Mouse (Mus musculus): ENCODE measurements around the gene Cacng6. TPM values are rescaled to one million over a fixed set of nuclear protein-coding genes. Genes with fewer than 3 reads are reported as not detected.
A peak's percentile ranks its signal among the peaks of the same experiment; 100 is the strongest.

Gene Cacng6
- polyA plus RNA-seq, 1 experiment from 2014 or later, result 5.1 TPM

DNA sequence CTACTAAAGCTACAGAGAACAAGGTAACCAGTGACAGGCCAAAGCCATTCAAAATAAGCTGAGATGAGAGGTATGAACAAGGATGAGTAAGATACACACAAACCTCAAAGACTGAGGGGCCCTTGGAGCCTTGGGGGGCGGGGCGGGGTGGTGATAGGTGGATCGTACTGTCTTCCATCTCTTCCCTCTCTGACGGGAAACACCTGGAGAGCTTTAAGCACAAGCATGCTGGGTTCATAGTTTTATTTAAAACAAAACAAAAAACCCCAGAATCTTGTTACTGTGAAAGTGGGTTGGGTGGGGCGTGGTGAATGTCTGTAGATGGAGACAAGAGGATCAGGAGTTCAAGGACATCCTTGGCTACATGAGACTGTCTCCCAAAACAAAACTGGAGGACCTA is 3.5 kb upstream of the Cacng6 start:
- H3K9me3 ChIP-seq (replicated peaks), result no peaks in the 10 kb centered on the region
- no peak overlapping the region for H3K9ac ChIP-seq
- H3K4me2 ChIP-seq (replicated peaks), result no peak overlapping the region
- ATAC-seq (ENCODE audit: insufficient number of reproducible peaks, low FRiP score, low TSS enrichment, low read depth), result no peak
- no peak overlapping the region for H3K27ac ChIP-seq (replicated peaks)
- H3K36me3 ChIP-seq, result no peaks in the 10 kb centered on the region
- H3K4me3 ChIP-seq (replicated peaks), result no peak overlapping the region
- WGBS, result 47% methylated on average over 5 of the region's 5 CpGs
- H3K27me3 ChIP-seq, result peaks cover 86% of the 10 kb centered on the region
- peaks cover 11% of the 10 kb centered on the region for H3K4me1 ChIP-seq

DNA sequence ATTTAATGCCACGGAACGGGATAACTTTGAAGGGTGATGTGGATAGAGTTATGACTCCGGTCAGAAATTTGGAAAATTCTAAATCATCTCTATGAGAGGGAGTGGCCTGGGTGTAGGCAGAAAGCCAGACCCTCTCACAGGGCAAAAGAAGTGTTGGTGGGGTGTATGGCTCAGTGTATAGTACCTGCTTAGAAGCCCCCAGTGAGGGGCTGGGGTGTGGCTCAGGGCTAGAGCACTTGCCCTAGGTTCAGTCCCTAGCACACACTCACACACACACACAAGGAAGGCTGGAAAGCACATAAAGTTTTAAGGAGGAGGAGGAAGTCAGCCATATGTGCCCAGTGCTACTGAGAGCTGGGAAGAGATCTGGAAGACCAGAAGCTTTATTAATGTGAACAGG is 2.7 kb upstream of the Cacng6 start:
- no peak overlapping the region for H3K9ac ChIP-seq
- H3K4me1 ChIP-seq, result peaks cover 7% of the 10 kb centered on the region
- ATAC-seq (ENCODE audit: insufficient number of reproducible peaks, low FRiP score, low TSS enrichment, low read depth), result no peak
- WGBS, result 71% methylated on average over 3 of the region's 3 CpGs
- peaks cover 85% of the 10 kb centered on the region for H3K27me3 ChIP-seq
- no peaks in the 10 kb centered on the region for H3K9me3 ChIP-seq (replicated peaks)
- no peak overlapping the region for H3K27ac ChIP-seq (replicated peaks)
- no peak overlapping the region for H3K4me2 ChIP-seq (replicated peaks)
- no peak overlapping the region for H3K4me3 ChIP-seq (replicated peaks)
- no peaks in the 10 kb centered on the region for H3K36me3 ChIP-seq

DNA sequence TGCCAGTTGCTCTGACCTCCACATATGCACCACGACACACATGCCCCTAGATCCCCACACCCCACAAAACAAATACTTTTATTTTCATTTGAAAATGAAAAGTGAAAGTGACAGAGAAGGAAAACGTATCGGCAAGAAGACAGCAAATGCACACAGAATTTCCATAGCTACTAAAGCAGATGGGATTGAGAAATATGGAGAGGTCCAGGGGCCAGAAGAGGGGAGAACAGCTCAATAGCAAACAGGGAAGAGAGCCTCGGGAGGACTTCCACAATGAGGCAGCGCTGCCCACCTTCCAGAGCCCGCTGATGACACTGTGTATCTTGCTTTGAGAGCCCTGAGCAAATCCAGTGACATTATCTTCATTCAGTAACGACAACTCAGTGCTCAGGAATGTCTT is 1.9 kb upstream of the Cacng6 start:
- Histone ChIP-seq H3K36me3 (no peaks in the 10 kb centered on the region), H3K4me3 (replicated peaks) (no peak overlapping the region), H3K9me3 (replicated peaks) (no peaks in the 10 kb centered on the region), H3K27ac (replicated peaks) (no peak overlapping the region), H3K4me1 (peaks cover 7% of the 10 kb centered on the region), H3K27me3 (peaks cover 83% of the 10 kb centered on the region), H3K9ac (no peak overlapping the region), H3K4me2 (replicated peaks) (no peak overlapping the region)
- ATAC-seq (ENCODE audit: insufficient number of reproducible peaks, low FRiP score, low TSS enrichment, low read depth), result no peak
- WGBS, result 55% methylated on average over 7 of the region's 7 CpGs

DNA sequence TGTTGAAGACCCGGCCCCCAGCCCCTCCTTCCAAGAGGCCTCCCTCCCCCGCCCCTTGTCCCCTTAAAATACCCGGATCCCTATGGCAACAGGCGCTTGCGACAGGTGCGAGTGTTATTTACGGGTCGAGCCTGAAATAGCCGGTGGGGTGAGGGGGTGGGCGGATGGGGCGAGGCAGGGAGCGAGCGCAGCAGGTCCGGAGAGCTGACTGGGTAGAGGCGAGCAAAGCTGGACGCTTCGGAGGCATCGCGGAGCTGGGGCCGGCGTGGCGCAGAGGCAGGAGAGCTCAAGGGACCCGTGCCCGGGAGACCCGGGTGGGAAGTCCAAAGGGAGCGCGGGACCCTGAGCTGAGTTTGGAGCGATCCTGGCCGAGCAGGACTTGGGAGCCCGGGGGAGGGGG is 565 bp upstream of the Cacng6 start:
- Histone ChIP-seq H3K36me3 (no peaks in the 10 kb centered on the region), H3K4me3 (replicated peaks) (0 out of 2 replicates have a peak overlapping the region, but pooled peaks have one; percentile 2), H3K9ac (no peak overlapping the region), H3K9me3 (replicated peaks) (no peaks in the 10 kb centered on the region), H3K27ac (replicated peaks) (no peak overlapping the region), H3K4me2 (replicated peaks) (peak overlapping the region; percentile 27; the same call in 1 of the 2 replicates), H3K27me3 (peaks cover 71% of the 10 kb centered on the region), H3K4me1 (peaks cover 7% of the 10 kb centered on the region)
- peak; percentile 59 for ATAC-seq (ENCODE audit: insufficient number of reproducible peaks, low FRiP score, low TSS enrichment, low read depth)
- WGBS, result 1% methylated on average over 30 of the region's 30 CpGs

DNA sequence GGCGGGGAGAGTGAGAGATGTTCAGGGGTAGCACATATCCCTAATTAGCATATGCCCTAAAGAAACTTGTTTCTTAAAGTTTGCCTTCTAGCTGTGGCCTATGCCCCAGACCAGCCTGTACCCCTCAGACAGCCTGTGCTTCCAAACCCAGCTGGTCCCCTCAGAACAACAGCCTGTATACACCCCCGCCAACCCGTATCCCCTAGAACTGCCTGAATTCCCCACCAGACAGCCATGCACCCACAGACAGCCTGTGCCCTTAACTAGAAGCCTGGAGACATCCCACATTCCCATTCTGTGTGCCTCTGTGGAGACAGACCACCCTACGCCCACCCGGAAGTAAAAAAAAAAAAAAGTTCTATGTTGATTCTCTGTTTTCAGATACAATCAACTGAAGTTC is 1.1 kb downstream of the Cacng6 start:
- Histone ChIP-seq H3K4me2 (replicated peaks) (no peak overlapping the region), H3K9me3 (replicated peaks) (no peaks in the 10 kb centered on the region), H3K36me3 (no peaks in the 10 kb centered on the region), H3K9ac (no peak overlapping the region), H3K4me3 (replicated peaks) (no peak overlapping the region), H3K27me3 (peaks cover 63% of the 10 kb centered on the region), H3K27ac (replicated peaks) (no peak overlapping the region), H3K4me1 (peaks cover 7% of the 10 kb centered on the region)
- no peak for ATAC-seq (ENCODE audit: insufficient number of reproducible peaks, low FRiP score, low TSS enrichment, low read depth)
- WGBS, result 88% methylated on average over 5 of the region's 5 CpGs

DNA sequence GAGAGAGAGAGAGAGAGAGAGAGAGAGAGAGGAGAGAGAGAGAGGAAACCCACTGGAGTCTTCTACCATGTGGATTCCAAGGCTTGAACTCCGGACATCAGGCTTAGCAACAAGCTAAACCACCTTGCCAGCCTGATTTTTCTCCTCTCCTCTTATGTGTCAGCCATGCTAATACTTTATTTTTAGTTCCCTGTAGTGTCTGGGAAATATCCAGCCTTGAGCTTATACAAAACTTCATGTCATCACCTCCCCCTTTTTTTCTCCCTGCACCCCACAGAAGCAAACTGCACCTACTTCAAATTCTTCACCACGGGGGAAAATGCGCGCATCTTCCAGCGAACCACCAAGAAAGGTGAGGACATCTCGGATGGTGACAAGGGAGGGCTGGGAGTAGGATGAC is 6.2 kb downstream of the Cacng6 start:
- WGBS, result 69% methylated on average over 6 of the region's 6 CpGs
- H3K27ac ChIP-seq (replicated peaks), result no peak overlapping the region
- ATAC-seq (ENCODE audit: insufficient number of reproducible peaks, low FRiP score, low TSS enrichment, low read depth), result no peak

DNA sequence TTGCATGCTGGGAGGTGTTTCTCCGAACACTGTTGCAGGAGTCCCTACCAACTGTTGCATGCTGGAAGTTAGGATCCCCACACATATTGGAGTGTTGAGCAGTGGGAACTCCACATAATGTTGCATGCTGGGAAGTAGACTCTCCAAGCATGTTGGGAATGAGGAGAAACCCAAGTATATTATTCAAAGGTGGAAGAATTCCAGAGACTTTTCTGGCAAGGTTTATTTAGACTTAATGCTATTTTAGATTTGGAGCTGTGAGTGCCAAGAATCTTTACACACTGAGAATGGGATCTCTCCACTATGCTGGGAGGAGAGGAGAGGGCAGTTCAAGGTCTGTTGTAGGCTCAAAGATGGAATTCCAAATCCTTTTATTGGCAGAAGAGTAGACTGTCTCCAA is 8.1 kb downstream of the Cacng6 start:
- no peak overlapping the region for H3K27ac ChIP-seq (replicated peaks)
- no peaks in the 10 kb centered on the region for H3K36me3 ChIP-seq
- H3K9me3 ChIP-seq (replicated peaks), result no peaks in the 10 kb centered on the region
- H3K9ac ChIP-seq, result no peak overlapping the region
- 83% methylated on average over 1 of the region's 1 CpGs for WGBS
- H3K27me3 ChIP-seq, result 0 out of 2 replicates have a peak, but pooled peaks cover 3% of the 10 kb centered on the region
- H3K4me2 ChIP-seq (replicated peaks), result no peak overlapping the region
- no peak overlapping the region for H3K4me3 ChIP-seq (replicated peaks)
- no peak for ATAC-seq (ENCODE audit: insufficient number of reproducible peaks, low FRiP score, low TSS enrichment, low read depth)
- no peaks in the 10 kb centered on the region for H3K4me1 ChIP-seq

More for the DNA sequence above, 6.2 kb downstream of the Cacng6 start:
- Histone ChIP-seq H3K9me3 (replicated peaks) (no peaks in the 10 kb centered on the region), H3K4me2 (replicated peaks) (no peak overlapping the region), H3K9ac (no peak overlapping the region), H3K36me3 (no peaks in the 10 kb centered on the region), H3K27me3 (peaks cover 16% of the 10 kb centered on the region), H3K4me1 (no peaks in the 10 kb centered on the region), H3K4me3 (replicated peaks) (no peak overlapping the region)

DNA sequence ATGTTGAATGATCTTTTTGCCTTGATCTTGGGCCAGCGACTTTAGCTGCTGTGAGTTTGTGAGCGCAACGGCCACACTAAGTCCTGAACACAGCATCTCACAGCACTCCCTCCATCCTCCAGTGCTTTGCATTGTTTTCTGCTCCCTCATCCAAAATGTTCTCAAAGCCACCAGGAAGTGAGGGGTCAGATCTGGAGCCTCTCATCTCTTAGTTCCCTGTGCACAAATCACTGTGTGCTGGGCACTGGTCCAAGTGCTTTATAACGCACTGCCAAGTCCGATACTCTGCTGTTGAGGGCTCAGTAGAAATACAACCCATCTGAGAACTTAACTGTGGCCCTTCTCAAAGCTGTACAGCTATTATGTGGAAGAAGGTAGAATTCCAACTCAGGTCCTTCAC is 13.9 kb downstream of the Cacng6 start:
- H3K36me3 ChIP-seq, result no peaks in the 10 kb centered on the region
- no peak for ATAC-seq (ENCODE audit: insufficient number of reproducible peaks, low FRiP score, low TSS enrichment, low read depth)
- H3K4me1 ChIP-seq, result no peaks in the 10 kb centered on the region; the same call in 1 of the 2 replicates
- no peaks in the 10 kb centered on the region for H3K27me3 ChIP-seq
- no peak overlapping the region for H3K4me3 ChIP-seq (replicated peaks)
- WGBS, result 51% methylated on average over 5 of the region's 5 CpGs
- no peak overlapping the region for H3K9ac ChIP-seq
- no peak overlapping the region for H3K4me2 ChIP-seq (replicated peaks)
- H3K27ac ChIP-seq (replicated peaks), result no peak overlapping the region
- H3K9me3 ChIP-seq (replicated peaks), result no peaks in the 10 kb centered on the region

DNA sequence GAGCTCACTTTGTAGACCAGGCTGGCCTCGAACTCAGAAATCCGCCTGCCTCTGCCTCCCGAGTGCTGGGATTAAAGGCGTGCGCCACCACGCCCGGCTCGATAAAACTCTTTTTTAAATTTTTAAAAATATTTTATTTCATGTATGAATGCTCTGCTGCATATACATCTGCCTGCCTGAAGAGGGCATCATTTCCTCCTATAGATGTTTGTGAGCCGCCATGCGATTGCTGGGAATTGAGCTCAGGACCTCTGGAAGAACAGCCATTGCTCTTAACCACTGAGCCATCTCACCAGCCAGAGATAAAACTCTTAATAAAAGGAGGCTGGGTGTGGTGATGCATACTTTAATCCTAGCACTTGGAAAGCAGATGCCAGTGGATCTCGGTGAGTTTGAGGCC is 16.0 kb downstream of the Cacng6 start:
- H3K27me3 ChIP-seq, result no peaks in the 10 kb centered on the region
- H3K9ac ChIP-seq, result no peak overlapping the region
- ATAC-seq (ENCODE audit: insufficient number of reproducible peaks, low FRiP score, low TSS enrichment, low read depth), result no peak
- H3K9me3 ChIP-seq (replicated peaks), result no peaks in the 10 kb centered on the region
- no peak overlapping the region for H3K4me3 ChIP-seq (replicated peaks)
- no peak overlapping the region for H3K4me2 ChIP-seq (replicated peaks)
- no peaks in the 10 kb centered on the region; the same call in 1 of the 2 replicates for H3K4me1 ChIP-seq
- H3K36me3 ChIP-seq, result no peaks in the 10 kb centered on the region
- H3K27ac ChIP-seq (replicated peaks), result no peak overlapping the region
- 83% methylated on average over 11 of the region's 11 CpGs for WGBS

DNA sequence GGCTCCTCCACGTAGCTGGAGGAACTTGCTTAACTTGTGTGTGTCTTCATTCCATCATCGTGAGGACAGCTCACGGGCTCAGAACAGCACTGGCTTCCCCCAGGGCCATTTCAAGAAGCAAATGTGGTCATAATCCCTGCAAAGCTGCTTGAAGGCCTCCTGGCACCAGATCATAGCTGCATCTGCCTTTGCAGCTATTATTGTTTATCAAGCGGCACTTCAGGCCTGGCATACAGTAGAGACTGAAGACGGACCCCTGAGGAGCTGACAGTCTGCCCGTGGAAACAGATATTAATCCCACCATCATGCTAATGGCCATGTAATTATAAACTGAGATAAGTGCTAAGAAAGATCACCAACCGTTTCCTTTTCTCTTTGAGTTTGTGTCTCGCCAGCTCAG is 16.5 kb downstream of the Cacng6 start:
- Histone ChIP-seq H3K4me3 (replicated peaks) (no peak overlapping the region), H3K36me3 (no peaks in the 10 kb centered on the region), H3K9ac (no peak overlapping the region), H3K4me1 (no peaks in the 10 kb centered on the region; the same call in 1 of the 2 replicates), H3K27ac (replicated peaks) (no peak overlapping the region; the same call in 1 of the 2 replicates), H3K27me3 (no peaks in the 10 kb centered on the region), H3K9me3 (replicated peaks) (no peaks in the 10 kb centered on the region), H3K4me2 (replicated peaks) (no peak overlapping the region)
- peak; percentile 34; the same call in 1 of the 2 replicates for ATAC-seq (ENCODE audit: insufficient number of reproducible peaks, low FRiP score, low TSS enrichment, low read depth)
- WGBS, result 53% methylated on average over 8 of the region's 8 CpGs

DNA sequence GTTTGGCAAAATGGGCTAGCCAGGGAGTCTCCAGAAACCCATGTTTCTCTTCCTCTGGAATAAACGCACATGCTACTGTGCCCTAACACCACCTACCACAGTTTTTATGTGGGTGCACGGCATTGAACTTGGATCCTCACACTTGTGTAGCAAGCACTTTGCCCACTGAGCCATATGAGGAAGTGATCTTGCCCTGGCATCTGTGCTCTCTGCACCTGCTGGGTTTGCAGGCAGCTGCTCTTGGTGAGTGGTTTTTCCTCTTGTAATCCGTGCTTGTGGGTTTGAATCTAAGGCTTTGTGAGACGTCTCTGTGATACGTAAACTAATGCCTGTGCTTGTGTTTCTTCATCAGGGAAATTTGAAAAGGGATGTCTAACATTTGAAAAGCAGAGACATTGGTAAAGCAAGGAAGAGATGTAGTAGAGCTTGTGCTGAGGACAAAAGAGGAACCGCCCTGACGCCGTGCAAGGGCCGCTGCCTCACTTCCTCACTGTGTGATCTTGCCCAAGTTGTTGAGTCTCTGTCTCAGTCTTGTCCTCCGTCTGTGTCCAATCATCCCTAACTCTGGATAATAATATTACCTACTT is 18.6 kb downstream of the Cacng6 start:
- no peaks in the 10 kb centered on the region for H3K9me3 ChIP-seq (replicated peaks)
- H3K27ac ChIP-seq (replicated peaks), result no peak overlapping the region
- no peaks in the 10 kb centered on the region for H3K36me3 ChIP-seq
- H3K27me3 ChIP-seq, result no peaks in the 10 kb centered on the region
- no peak for ATAC-seq (ENCODE audit: insufficient number of reproducible peaks, low FRiP score, low TSS enrichment, low read depth)
- H3K4me3 ChIP-seq (replicated peaks), result no peak overlapping the region
- no peak overlapping the region for H3K9ac ChIP-seq
- H3K4me2 ChIP-seq (replicated peaks), result no peak overlapping the region
- no peaks in the 10 kb centered on the region; the same call in 1 of the 2 replicates for H3K4me1 ChIP-seq
- WGBS, result 76% methylated on average over 10 of the region's 10 CpGs

DNA sequence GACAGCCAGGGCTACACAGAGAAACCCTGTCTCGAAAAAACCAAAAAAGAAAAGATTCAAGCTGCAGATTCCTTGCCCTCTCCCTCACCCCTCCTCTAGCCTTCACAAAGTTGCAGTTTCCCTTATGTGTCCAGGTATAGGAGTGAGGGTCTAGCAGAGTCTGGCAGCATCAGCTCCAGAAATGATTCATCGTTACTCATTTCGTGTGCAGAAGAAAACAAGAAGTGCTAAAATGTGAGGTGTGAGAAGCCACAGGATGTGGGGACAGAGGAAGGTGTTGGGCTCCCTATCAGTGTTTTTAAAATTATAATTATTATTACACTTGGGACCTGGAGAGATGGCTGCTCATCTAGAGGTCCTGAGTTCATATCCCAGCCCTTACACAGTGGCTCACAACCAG is 20.7 kb downstream of the Cacng6 start:
- Histone ChIP-seq H3K27me3 (no peaks in the 10 kb centered on the region), H3K9me3 (replicated peaks) (no peaks in the 10 kb centered on the region), H3K4me3 (replicated peaks) (no peak overlapping the region), H3K27ac (replicated peaks) (no peak overlapping the region), H3K4me2 (replicated peaks) (no peak overlapping the region), H3K9ac (no peak overlapping the region), H3K4me1 (no peaks in the 10 kb centered on the region; the same call in 1 of the 2 replicates), H3K36me3 (no peaks in the 10 kb centered on the region)
- no peak for ATAC-seq (ENCODE audit: insufficient number of reproducible peaks, low FRiP score, low TSS enrichment, low read depth)
- WGBS, result 78% methylated on average over 3 of the region's 3 CpGs

Measured in embryonic facial prominence, embryonic 15.5 days (tissue).